Mouse (Mus musculus): ENCODE data around the gene Slmap. TPM values are rescaled to one million over a fixed set of nuclear protein-coding genes. Genes with fewer than 3 reads are reported as not detected.

The Slmap gene
- polyA plus RNA-seq, 1 experiment from 2014 or later = 63.5 TPM

- Histone ChIP-seq H3K9me3 (ENCODE audit: control insufficient read depth) (no peaks in the 10 kb centered on the region), H3K27me3 (replicated peaks; ENCODE audit: control insufficient read depth, insufficient read depth, low read length) (no peaks in the 10 kb centered on the region), H3K4me1 (replicated peaks; ENCODE audit: control insufficient read depth, insufficient read depth, low read length) (no peaks in the 10 kb centered on the region), H3K27ac (ENCODE audit: low read depth, low read length) (no peak overlapping the region), H3K4me2 (replicated peaks; ENCODE audit: low read depth) (no peak overlapping the region), H3K4me3 (ENCODE audit: low read depth, low read length) (no peak overlapping the region), H3K36me3 (ENCODE audit: control insufficient read depth, insufficient read depth) (peaks cover 8% of the 10 kb centered on the region; the same call in 1 of the 2 replicates), H3K9ac (ENCODE audit: low read depth, low read length) (no peak overlapping the region)
- no peak for TF ChIP-seq CTCF (IDR thresholded peaks at IDR 0.05; ENCODE audit: low read depth)
- 76% methylated on average over 9 of the region's 9 CpGs for WGBS
- no peak for ATAC-seq
These were observed 46.3 kb downstream of the Slmap start for GRCm38 (mm10) chr14:26488329-26489020.

GRCm38 (mm10) chr14:26486416-26487198, 48.1 kb downstream of the Slmap start:
- Histone ChIP-seq H3K36me3 (ENCODE audit: control insufficient read depth, insufficient read depth) (peaks cover 8% of the 10 kb centered on the region; the same call in 1 of the 2 replicates), H3K27me3 (replicated peaks; ENCODE audit: control insufficient read depth, insufficient read depth, low read length) (no peaks in the 10 kb centered on the region), H3K4me3 (ENCODE audit: low read depth, low read length) (no peak overlapping the region), H3K4me1 (replicated peaks; ENCODE audit: control insufficient read depth, insufficient read depth, low read length) (no peaks in the 10 kb centered on the region), H3K9ac (ENCODE audit: low read depth, low read length) (no peak overlapping the region), H3K27ac (ENCODE audit: low read depth, low read length) (no peak overlapping the region), H3K9me3 (ENCODE audit: control insufficient read depth) (no peaks in the 10 kb centered on the region), H3K4me2 (replicated peaks; ENCODE audit: low read depth) (no peak overlapping the region)
- 38% methylated on average over 8 of the region's 8 CpGs for whole genome bisulfite sequencing
- TF ChIP-seq CTCF (IDR thresholded peaks at IDR 0.05; ENCODE audit: low read depth) = peak; percentile 73
- no peak; the same call in 1 of the 2 replicates for ATAC-seq

GRCm38 (mm10) chr14:26481457-26481856, 53.3 kb downstream of the Slmap start:
- no peaks in the 10 kb centered on the region for H3K36me3 ChIP-seq (ENCODE audit: control insufficient read depth, insufficient read depth)
- H3K27me3 ChIP-seq (replicated peaks; ENCODE audit: control insufficient read depth, insufficient read depth, low read length) = no peaks in the 10 kb centered on the region
- no peak overlapping the region for H3K27ac ChIP-seq (ENCODE audit: low read depth, low read length)
- ATAC-seq = no peak
- H3K9ac ChIP-seq (ENCODE audit: low read depth, low read length) = no peak overlapping the region
- H3K9me3 ChIP-seq (ENCODE audit: control insufficient read depth) = no peaks in the 10 kb centered on the region
- TF ChIP-seq CTCF (IDR thresholded peaks at IDR 0.05; ENCODE audit: low read depth) = no peak
- WGBS = 88% methylated on average over 1 of the region's 1 CpGs
- H3K4me2 ChIP-seq (replicated peaks; ENCODE audit: low read depth) = no peak overlapping the region
- H3K4me3 ChIP-seq (ENCODE audit: low read depth, low read length) = no peak overlapping the region
- no peaks in the 10 kb centered on the region for H3K4me1 ChIP-seq (replicated peaks; ENCODE audit: control insufficient read depth, insufficient read depth, low read length)

GRCm38 (mm10) chr14:26477738-26478137, 57.0 kb downstream of the Slmap start:
- TF ChIP-seq CTCF (IDR thresholded peaks at IDR 0.05; ENCODE audit: low read depth) = no peak
- Histone ChIP-seq H3K36me3 (ENCODE audit: control insufficient read depth, insufficient read depth) (no peaks in the 10 kb centered on the region), H3K27me3 (replicated peaks; ENCODE audit: control insufficient read depth, insufficient read depth, low read length) (no peaks in the 10 kb centered on the region), H3K27ac (ENCODE audit: low read depth, low read length) (no peak overlapping the region), H3K4me1 (replicated peaks; ENCODE audit: control insufficient read depth, insufficient read depth, low read length) (no peaks in the 10 kb centered on the region), H3K9me3 (ENCODE audit: control insufficient read depth) (no peaks in the 10 kb centered on the region), H3K4me2 (replicated peaks; ENCODE audit: low read depth) (no peak overlapping the region), H3K9ac (ENCODE audit: low read depth, low read length) (no peak overlapping the region), H3K4me3 (ENCODE audit: low read depth, low read length) (no peak overlapping the region)
- no peak for ATAC-seq
- WGBS = 91% methylated on average over 5 of the region's 5 CpGs

GRCm38 (mm10) chr14:26476391-26476790, 58.3 kb downstream of the Slmap start:
- H3K27me3 ChIP-seq (replicated peaks; ENCODE audit: control insufficient read depth, insufficient read depth, low read length) = no peaks in the 10 kb centered on the region

GRCm38 (mm10) chr14:26467974-26468373, 66.8 kb downstream of the Slmap start:
- Histone ChIP-seq H3K4me2 (replicated peaks; ENCODE audit: low read depth) (no peak overlapping the region), H3K4me3 (ENCODE audit: low read depth, low read length) (no peak overlapping the region), H3K27ac (ENCODE audit: low read depth, low read length) (no peak overlapping the region), H3K36me3 (ENCODE audit: control insufficient read depth, insufficient read depth) (0 out of 2 replicates have a peak, but pooled peaks cover 3% of the 10 kb centered on the region), H3K27me3 (replicated peaks; ENCODE audit: control insufficient read depth, insufficient read depth, low read length) (no peaks in the 10 kb centered on the region), H3K9ac (ENCODE audit: low read depth, low read length) (no peak overlapping the region), H3K4me1 (replicated peaks; ENCODE audit: control insufficient read depth, insufficient read depth, low read length) (no peaks in the 10 kb centered on the region), H3K9me3 (ENCODE audit: control insufficient read depth) (no peaks in the 10 kb centered on the region)
- 87% methylated on average over 4 of the region's 4 CpGs for WGBS
- no peak for TF ChIP-seq CTCF (IDR thresholded peaks at IDR 0.05; ENCODE audit: low read depth)
- ATAC-seq = no peak

More at GRCm38 (mm10) chr14:26476391-26476790, 58.3 kb downstream of the Slmap start:
- no peak for TF ChIP-seq CTCF (IDR thresholded peaks at IDR 0.05; ENCODE audit: low read depth)
- Histone ChIP-seq H3K27ac (ENCODE audit: low read depth, low read length) (no peak overlapping the region), H3K9ac (ENCODE audit: low read depth, low read length) (no peak overlapping the region), H3K9me3 (ENCODE audit: control insufficient read depth) (no peaks in the 10 kb centered on the region), H3K4me2 (replicated peaks; ENCODE audit: low read depth) (no peak overlapping the region), H3K36me3 (ENCODE audit: control insufficient read depth, insufficient read depth) (no peaks in the 10 kb centered on the region), H3K4me3 (ENCODE audit: low read depth, low read length) (no peak overlapping the region), H3K4me1 (replicated peaks; ENCODE audit: control insufficient read depth, insufficient read depth, low read length) (no peaks in the 10 kb centered on the region)
- ATAC-seq = no peak
- WGBS = 79% methylated on average over 2 of the region's 2 CpGs

Data from intestine, postnatal 0 days (tissue).